Mouse (Mus musculus) common myeloid progenitor, adult 5-6 weeks (primary cell): ENCODE data around the gene Exosc2. TPM values are rescaled to one million over a fixed set of nuclear protein-coding genes. Genes with fewer than 3 reads are reported as not detected.

ENCODE experiments used
- ATAC-seq: replicated peaks from 2 replicates; pipeline ENCODE4 v1.8.0; 2016; ENCODE audit warnings: low read depth, mild to moderate bottlenecking, moderate TSS enrichment, inconsistent platforms; ENCODE audit not compliant: poor library complexity, severe bottlenecking
- total RNA-seq: library from RNA; stranded (forward); fragments of 200-1000, 187-1606 nt; gene quantifications from 2 replicates; pipeline ENCODE4 v1.2.3, GENCODE M21; 2017

Gene Exosc2
- total RNA-seq, 1 experiment from 2014 or later = 88.3 TPM

DNA sequence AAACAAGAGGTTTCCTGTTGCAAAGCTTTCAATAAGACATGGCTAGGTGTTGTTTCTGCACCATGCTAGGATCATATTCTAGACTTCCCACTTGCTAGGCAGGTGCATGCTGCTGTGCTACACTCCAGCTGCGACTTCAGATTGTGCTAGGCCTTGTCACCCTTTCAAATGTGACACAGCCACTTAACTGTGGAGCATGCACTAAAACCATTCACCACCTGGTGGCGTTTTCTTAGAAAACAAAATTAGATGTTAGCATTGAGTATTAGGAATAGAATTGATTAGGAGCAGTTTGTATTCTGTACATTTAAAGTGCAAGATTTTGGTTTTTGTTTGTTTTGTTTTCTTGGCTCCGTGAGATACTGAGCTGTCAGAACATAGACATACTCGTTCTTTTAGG lies 50.3 kb downstream of the Exosc2 start:
- no peak for ATAC-seq

DNA sequence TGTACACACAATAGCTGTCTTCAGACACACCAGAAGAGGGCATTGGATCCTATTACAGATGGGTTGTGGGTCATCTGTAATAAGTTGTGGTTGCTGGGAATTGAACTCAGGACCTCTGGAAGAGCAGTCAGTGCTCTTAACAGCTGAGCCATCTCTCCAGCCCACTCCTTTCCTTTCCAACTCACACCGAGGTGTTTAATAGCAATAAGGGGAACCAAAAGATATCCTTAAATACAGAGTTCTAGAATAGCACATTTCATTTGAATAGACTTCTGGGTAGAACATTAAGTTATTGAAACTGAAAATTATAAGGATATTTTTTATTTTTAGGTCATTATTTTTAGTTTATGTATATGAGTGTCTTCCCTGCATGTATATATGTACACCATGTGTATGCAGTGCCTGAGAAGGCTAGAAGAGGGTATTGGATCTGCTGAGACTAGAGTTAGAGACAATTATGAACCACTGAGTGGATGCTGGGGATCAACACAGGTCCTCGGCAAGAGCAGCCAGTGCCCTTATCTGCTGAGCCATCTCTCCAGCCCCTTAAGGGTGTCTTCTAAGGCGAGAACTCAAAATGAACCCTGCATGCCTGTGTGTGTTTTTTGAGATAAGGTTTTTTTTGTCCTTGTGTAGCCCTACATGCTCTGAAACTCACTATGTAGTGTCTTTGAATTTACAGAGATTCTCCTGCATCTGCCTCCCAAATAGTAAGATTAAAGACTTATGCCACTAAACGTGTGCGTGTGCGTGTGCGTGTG lies 54.4 kb downstream of the Exosc2 start:
- ATAC-seq = 0 out of 2 replicates have a peak, but pooled peaks have one; percentile 17

DNA sequence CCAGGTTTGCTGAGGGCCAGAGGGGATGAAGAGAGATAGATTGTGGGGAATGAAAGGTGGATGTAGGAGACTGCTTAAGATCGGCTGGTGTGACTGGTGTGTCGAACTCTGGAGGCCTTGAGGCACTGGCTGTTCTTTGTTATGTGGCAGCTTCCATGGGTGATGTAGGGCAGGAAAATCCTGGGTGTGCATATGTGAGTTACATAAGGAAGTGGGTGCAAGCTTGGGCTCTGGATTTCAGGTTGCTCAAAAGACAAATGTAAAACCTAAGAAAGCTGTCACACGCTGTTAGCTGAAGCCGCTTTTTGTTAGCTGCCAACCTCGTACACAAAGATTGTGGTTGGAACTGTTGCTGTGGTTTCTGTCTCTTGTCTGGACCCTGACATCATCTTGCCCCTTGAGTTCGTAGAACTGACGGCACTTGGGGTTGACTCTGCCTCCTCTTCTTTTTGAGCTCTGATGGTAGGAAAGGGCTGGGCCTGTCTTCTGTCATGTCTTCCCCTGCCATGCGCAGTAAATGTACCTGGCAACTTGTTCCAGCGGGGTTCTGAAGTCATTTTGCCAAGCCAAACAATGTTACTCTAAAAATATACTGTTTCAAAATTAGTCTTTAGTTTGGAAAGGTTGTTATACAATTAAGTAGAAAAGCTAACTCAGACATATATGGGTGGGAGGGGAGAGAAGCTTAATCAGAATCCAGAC lies 57.2 kb downstream of the Exosc2 start:
- ATAC-seq = peak; percentile 30

GRCm38 (mm10) chr2:31730640-31731039 lies 60.1 kb downstream of the Exosc2 start:
- ATAC-seq = no peak

Other genes starting within 250 kb of the Exosc2 start
- 82.2 and 94.0 TPM in 2 replicates for gene Ass1, start 200.5 kb upstream of the Exosc2 start, total RNA-seq
- 28.2 and 32.8 TPM in 2 replicates for gene Fubp3, start 98.1 kb upstream of the Exosc2 start, total RNA-seq
- gene Prdm12, start 30.7 kb upstream of the Exosc2 start, total RNA-seq = not detected in 2 replicates
- gene Abl1, start 17.7 kb downstream of the Exosc2 start, total RNA-seq = 30.9 and 32.4 TPM in 2 replicates
- 0.19 and 0.27 TPM in 2 replicates for gene Qrfp, start 139.9 kb downstream of the Exosc2 start, total RNA-seq
- not detected in 2 replicates for gene Fibcd1, start 175.3 kb downstream of the Exosc2 start, total RNA-seq
- 0.14 TPM in 1 of 2 replicates, not detected in the other for gene Lamc3, start 216.6 kb downstream of the Exosc2 start, total RNA-seq